Mouse (Mus musculus): ENCODE results near the gene Sv2c.

DNA sequence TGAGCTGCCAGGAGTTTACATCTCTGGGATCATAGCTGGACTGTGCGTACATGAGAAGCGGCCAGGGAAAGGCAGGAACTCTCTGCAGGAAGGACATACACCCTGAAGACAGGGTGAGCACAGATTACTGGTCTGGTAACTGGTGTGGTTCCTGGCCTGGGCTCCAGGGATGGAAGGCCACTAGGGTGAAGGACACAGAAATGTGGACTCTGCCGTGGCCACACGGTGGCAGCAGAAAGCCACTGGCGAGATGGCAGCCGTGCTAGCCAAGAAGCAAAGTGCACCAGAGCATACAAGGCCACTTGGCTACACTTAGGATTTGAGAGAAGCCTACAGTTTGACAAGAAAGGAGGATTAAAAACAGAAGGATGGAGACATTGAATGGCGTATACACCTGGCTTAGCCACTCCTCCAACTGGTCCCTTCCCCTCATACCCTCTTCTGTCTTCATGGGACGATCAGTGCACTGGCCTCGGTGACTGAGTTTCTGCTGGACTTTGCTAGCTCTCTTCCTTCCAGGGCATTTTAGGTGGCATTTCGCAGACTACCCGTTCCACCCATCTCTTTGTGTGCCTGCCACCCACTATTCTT is 158.9 kb downstream of the Sv2c start:
- TF ChIP-seq CTCF (IDR thresholded peaks at IDR 0.05) (peak; percentile 98), EP300 (IDR thresholded peaks at IDR 0.05) (no peak)

All from lung, postnatal 0 days (tissue).